In the genomic region with DNA sequence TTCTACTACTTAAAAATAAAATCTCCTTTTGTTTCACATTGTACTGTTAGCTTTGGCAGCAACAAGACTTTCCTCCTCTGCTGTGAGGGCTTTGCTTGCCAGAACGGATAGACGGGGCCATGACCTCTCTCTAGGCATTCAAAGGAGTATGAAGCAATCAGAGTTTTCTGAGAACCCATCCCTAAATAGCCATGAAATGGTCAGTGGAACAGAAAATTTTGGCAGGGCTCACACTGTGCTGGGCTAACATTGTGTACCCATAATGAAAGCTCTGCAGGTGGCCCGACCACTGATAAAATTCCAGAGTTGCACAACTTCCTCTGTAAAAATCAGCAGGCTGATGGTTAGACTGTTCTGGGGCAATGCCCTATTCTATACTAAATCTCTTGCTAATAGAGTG, we compare ENCODE assay signal across 9 mouse cellular contexts. TPM values are rescaled to one million over a fixed set of nuclear protein-coding genes. Genes with fewer than 3 reads are reported as not detected.
DNase-seq lines count a peak whose midpoint lies in the region; ATAC-seq and TF ChIP-seq lines count a peak whose summit lies in the region.
"Had no signal": no experiment of that assay in that cellular context is flagged by ENCODE, and none has a peak within 500 bp of the region (broad histone marks: within the 10 kb centered on the region; RNA-seq: fewer than 3 reads in every experiment).

No protein-coding gene starts in this region.

- H3K4me1 ChIP-seq in kidney, embryonic 14.5 days (ENCODE audit: control insufficient read depth, insufficient read depth, low read length), result no peaks in the 10 kb centered on the region
- no peaks in the 10 kb centered on the region for H3K4me1 ChIP-seq in hindbrain, postnatal 0 days (ENCODE audit: insufficient read depth, low read length)
- H3K4me1 ChIP-seq in liver, embryonic 11.5 days (replicated peaks; ENCODE audit: control insufficient read depth, insufficient read depth, low read length), result no peaks in the 10 kb centered on the region
- H3K4me1 ChIP-seq in midbrain, embryonic 16.5 days (ENCODE audit: control insufficient read depth, insufficient read depth, low read length), result no peaks in the 10 kb centered on the region

- intact Hi-C loops in gastrocnemius, postnatal 36 days (cut with DNase I), result no loop called here

- H3K27me3 ChIP-seq in kidney, embryonic 14.5 days (ENCODE audit: control insufficient read depth, insufficient read depth, low read length), result no peaks in the 10 kb centered on the region
- H3K27me3 ChIP-seq in hindbrain, postnatal 0 days (ENCODE audit: insufficient read depth, low read length), result no peaks in the 10 kb centered on the region
- no peaks in the 10 kb centered on the region for H3K27me3 ChIP-seq in liver, embryonic 11.5 days (replicated peaks; ENCODE audit: control insufficient read depth, insufficient read depth, low read length)
- H3K27me3 ChIP-seq in midbrain, embryonic 16.5 days (ENCODE audit: control insufficient read depth, insufficient read depth, low read depth, low read length), result no peaks in the 10 kb centered on the region
- H3K27me3 ChIP-seq: neural tube, embryonic 12.5 days had no signal

- H3K4me2 ChIP-seq in kidney, embryonic 14.5 days (replicated peaks; ENCODE audit: low read depth, low read length), result no peak overlapping the region
- H3K4me2 ChIP-seq in hindbrain, postnatal 0 days (ENCODE audit: low read depth, low read length), result no peak overlapping the region
- H3K4me2 ChIP-seq in liver, embryonic 11.5 days, result no peak overlapping the region
- H3K4me2 ChIP-seq in midbrain, embryonic 16.5 days (ENCODE audit: low read length), result no peak overlapping the region
- H3K4me2 ChIP-seq: neural tube, embryonic 12.5 days had no signal

- peak; percentile 75 for DNase-seq in kidney, adult 11 months
- peak; percentile 72 for DNase-seq in embryo, embryonic 10 days (ENCODE audit: low spot score)
- peak; percentile 21 to 35 for DNase-seq in gastrocnemius, postnatal 36 days
- DNase-seq in hindbrain, postnatal 0 days (ENCODE audit: low spot score), result peak; percentile 74
- DNase-seq in liver, embryonic 11.5 days (ENCODE audit: low spot score), result no peak
- DNase-seq in natural killer cell, adult 2 months (ENCODE audit: low spot score in 2 of 2), result no peak

- H3K4me3 ChIP-seq in kidney, embryonic 14.5 days (ENCODE audit: low read length), result no peak overlapping the region
- H3K4me3 ChIP-seq in hindbrain, postnatal 0 days (ENCODE audit: low read length), result no peak overlapping the region
- no peak overlapping the region for H3K4me3 ChIP-seq in liver, embryonic 11.5 days (ENCODE audit: low read depth, low read length)
- H3K4me3 ChIP-seq in midbrain, embryonic 16.5 days (ENCODE audit: low read depth, low read length), result no peak overlapping the region
- H3K4me3 ChIP-seq: neural tube, embryonic 12.5 days had no signal

- H3K36me3 ChIP-seq in kidney, embryonic 14.5 days (ENCODE audit: control insufficient read depth, insufficient read depth, low read length), result no peaks in the 10 kb centered on the region
- no peaks in the 10 kb centered on the region for H3K36me3 ChIP-seq in hindbrain, postnatal 0 days (ENCODE audit: insufficient read depth, low read length)
- H3K36me3 ChIP-seq in liver, embryonic 11.5 days (ENCODE audit: control insufficient read depth, insufficient read depth, low read length), result no peaks in the 10 kb centered on the region
- H3K36me3 ChIP-seq in midbrain, embryonic 16.5 days (ENCODE audit: control insufficient read depth, insufficient read depth, low read length), result no peaks in the 10 kb centered on the region
- H3K36me3 ChIP-seq: neural tube, embryonic 12.5 days had no signal

- H3K9ac ChIP-seq in kidney, embryonic 14.5 days (ENCODE audit: low read depth, low read length), result no peak overlapping the region
- H3K9ac ChIP-seq in hindbrain, postnatal 0 days (replicated peaks; ENCODE audit: low read length), result no peak overlapping the region
- no peak overlapping the region for H3K9ac ChIP-seq in liver, embryonic 11.5 days (ENCODE audit: low read depth, low read length)
- no peak overlapping the region for H3K9ac ChIP-seq in midbrain, embryonic 16.5 days (ENCODE audit: low read depth, low read length)
- H3K9ac ChIP-seq: neural tube, embryonic 12.5 days had no signal

- TF ChIP-seq CTCF in hindbrain, postnatal 0 days (IDR thresholded peaks at IDR 0.05; ENCODE audit: low read depth), result no peak

- 64% methylated on average over 3 of the region's 3 CpGs for WGBS in kidney, embryonic 14.5 days
- WGBS in hindbrain, postnatal 0 days, result 9% methylated on average over 3 of the region's 3 CpGs
- WGBS in liver, embryonic 11.5 days, result 39% methylated on average over 3 of the region's 3 CpGs
- WGBS in midbrain, embryonic 16.5 days, result 13% methylated on average over 3 of the region's 3 CpGs

- no peak for ATAC-seq in kidney, embryonic 14.5 days (ENCODE audit: low FRiP score, low TSS enrichment)
- ATAC-seq in hindbrain, postnatal 0 days, result peak; percentile 93
- ATAC-seq in liver, embryonic 11.5 days (replicated peaks; ENCODE audit: low FRiP score), result peak; percentile 76
- ATAC-seq in midbrain, embryonic 16.5 days, result peak; percentile 62; the same call in 1 of the 2 replicates

- no peaks in the 10 kb centered on the region for H3K9me3 ChIP-seq in kidney, embryonic 14.5 days (ENCODE audit: control insufficient read depth, low read length)
- H3K9me3 ChIP-seq in hindbrain, postnatal 0 days (ENCODE audit: low read length), result no peaks in the 10 kb centered on the region
- no peaks in the 10 kb centered on the region for H3K9me3 ChIP-seq in liver, embryonic 11.5 days (ENCODE audit: control insufficient read depth, low read length)
- no peaks in the 10 kb centered on the region for H3K9me3 ChIP-seq in midbrain, embryonic 16.5 days (replicated peaks; ENCODE audit: control insufficient read depth, low read length, poor library complexity, severe bottlenecking)
- H3K9me3 ChIP-seq: neural tube, embryonic 12.5 days had no signal

- no peak overlapping the region for H3K27ac ChIP-seq in kidney, embryonic 14.5 days (ENCODE audit: low read depth, low read length)
- H3K27ac ChIP-seq in hindbrain, postnatal 0 days, result no peak overlapping the region
- H3K27ac ChIP-seq in liver, embryonic 11.5 days (ENCODE audit: low read depth, low read length), result no peak overlapping the region
- no peak overlapping the region for H3K27ac ChIP-seq in midbrain, embryonic 16.5 days (ENCODE audit: low read length)
- H3K27ac ChIP-seq: neural tube, embryonic 12.5 days had no signal

RNA-seq across cellular contexts. Expression of a gene that starts 3.0 kb away (rescaled TPM):
- polyA plus RNA-seq in kidney, embryonic 14.5 days (2014; fragmentation: Nextera tagmentation; extraction: Ambion mirVana), result 0.10 and 0.47 TPM in 2 replicates
- total RNA-seq in gastrocnemius, postnatal 36 days (2021), result 1 to 10 TPM; 4.7 to 5.2 TPM
- total RNA-seq in hindbrain, postnatal 0 days (2014; rRNA removed), result 19.1 and 20.6 TPM in 2 replicates
- polyA plus RNA-seq in hindbrain, postnatal 0 days (2015; fragmentation: Nextera tagmentation; extraction: Ambion mirVana), result 15.0 and 18.7 TPM in 2 replicates
- polyA plus RNA-seq in liver, embryonic 11.5 days (2014; fragmentation: Nextera tagmentation; extraction: Ambion mirVana), result 0.25 and 0.65 TPM in 2 replicates
- 8.0 and 10.2 TPM in 2 replicates for polyA plus RNA-seq in midbrain, embryonic 16.5 days (2015; fragmentation: Nextera tagmentation; extraction: Ambion mirVana)

Comparison
In these comparisons a context has a peak if more than half of its experiments do, and no peak if none do; other contexts are left out.
1. DNase-seq: peak in kidney, adult 11 months (single experiment), embryo, embryonic 10 days (single experiment), gastrocnemius, postnatal 36 days (2 of 2) and hindbrain, postnatal 0 days (single experiment); none in liver, embryonic 11.5 days (single experiment) and natural killer cell, adult 2 months (0 of 2).